Mouse (Mus musculus) heart, postnatal 14 days (tissue): ENCODE results near the gene Nck1. TPM values are rescaled to one million over a fixed set of nuclear protein-coding genes. Genes with fewer than 3 reads are reported as not detected.

ENCODE experiments used
- DNase-seq, 2 experiments: peaks; one replicate each; pipeline ENCODE4 v3.0.0; 2021 to 2022
- intact Hi-C: fragments of 180-260 bp; cut with DNase I; formaldehyde crosslinking; loops from one replicate; pipeline ENCODE4 v1.15.1; 2025
- total RNA-seq, 2 experiments: library from RNA; stranded (reverse); gene quantifications; 2 replicates each; pipeline ENCODE4 v1.2.3; 2021

The Nck1 gene
- total RNA-seq, 2 experiments from 2014 or later = 49.8 to 56.2 TPM

DNA sequence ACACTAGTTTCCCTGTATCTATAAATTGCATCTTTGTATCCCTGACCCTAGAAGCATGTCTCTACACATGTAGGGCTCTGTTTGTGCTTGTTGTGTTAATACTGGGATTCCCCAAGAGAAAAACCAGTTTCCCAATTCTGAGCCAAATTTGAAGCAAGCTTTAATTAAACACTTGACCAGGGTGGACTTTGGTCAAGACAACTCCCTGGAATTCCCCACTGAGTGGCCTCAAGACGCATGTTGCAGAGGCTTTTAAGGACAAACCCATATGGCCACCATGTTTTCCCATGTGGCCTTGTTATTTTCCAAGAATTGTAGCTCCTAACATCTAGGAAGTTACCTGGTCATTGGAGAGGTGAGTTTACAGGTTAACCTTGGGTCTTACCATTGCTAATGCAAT, 71.9 kb downstream of the Nck1 start:
- DNase-seq = no peak
- intact Hi-C loops = no loop called here

DNA sequence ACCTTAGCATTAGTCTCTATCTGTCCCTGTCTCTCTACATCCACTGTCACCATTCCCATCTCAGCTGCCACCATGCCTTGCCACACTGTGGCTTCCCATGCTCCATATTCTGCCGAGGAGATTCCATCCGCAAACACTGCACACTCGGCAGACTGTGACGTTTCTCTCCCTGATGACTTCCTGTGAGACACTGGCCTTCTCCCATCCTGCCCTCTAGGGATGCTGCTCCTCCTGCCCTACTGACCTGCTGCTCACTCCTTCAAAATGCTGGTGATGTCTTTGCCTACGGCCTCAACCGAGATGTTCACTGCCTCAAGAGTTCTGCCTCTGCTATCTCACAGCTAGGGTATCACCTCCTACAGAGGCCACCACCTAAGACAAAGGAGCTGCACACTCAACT, 72.6 kb downstream of the Nck1 start:
- no peak for DNase-seq
- intact Hi-C loops = no loop called here

DNA sequence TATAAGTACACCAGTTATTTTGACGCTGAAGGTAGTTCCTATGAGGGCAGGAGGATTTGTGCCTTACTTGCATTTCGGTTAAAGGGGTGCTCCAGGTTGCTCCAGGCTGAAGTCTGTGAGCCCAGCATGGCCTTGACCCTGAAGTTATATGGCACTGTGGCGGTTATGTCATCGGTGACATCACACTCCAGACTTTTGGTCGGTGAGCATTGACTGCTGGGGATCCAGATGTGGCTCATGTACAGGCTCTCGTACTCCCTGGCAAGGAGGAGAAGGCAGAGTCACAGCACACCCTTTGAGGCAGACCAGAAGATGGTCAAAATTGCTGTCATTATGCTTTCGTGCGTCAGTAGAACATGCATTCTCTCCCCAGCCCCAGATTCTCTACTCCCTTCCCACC, 73.0 kb downstream of the Nck1 start:
- intact Hi-C loops = no loop called here
- DNase-seq = no peak

DNA sequence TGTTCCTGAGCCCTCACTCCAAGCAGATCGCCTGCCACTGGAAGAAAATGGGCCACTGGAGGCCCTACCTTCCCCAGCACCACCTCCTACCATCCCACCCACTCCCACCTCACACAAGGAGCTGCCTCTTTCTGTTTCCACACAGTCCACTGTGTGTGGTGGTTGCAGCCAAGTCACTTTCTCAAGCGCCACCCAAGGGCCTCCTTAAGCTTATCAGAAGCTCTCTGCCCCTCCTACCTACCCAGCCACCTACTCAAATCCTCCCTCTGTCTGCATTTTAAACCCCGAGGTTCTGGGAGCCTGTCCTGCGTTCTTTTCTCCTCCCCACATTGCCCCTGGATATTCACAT, 74.4 kb downstream of the Nck1 start:
- intact Hi-C loops = no loop called here
- no peak for DNase-seq

DNA sequence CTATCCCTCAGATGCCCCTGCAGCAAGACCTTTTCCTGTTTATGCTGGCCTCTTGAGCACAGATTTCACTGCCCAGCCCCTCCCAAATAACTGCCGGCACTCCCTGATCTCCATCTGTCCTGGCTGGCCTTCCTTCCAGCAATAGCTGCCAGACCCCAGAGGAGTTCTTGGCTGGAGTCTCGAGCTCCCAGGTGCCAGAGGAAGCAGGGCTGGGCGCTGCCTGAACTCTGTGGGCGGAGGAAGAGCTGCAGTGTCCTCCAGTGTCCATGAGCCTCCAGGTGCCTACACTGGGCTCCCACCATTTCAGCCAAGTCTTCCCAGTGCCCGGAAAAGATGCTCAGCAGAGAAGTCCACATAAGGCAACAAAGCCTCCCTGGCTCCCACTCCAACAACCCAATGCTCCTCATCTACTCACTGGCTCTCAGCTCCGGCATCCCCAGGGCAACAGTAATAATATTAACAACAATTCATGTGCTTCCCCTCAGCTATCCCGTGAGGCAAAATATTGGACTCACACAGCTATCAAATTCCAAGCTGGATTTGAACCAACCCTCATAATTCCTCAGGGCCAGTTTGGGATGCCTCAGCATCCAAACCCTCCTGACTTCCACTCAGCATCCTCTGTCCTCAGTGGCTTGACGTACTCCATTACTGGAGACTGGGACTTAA, 74.9 kb downstream of the Nck1 start:
- peak; percentile 74 to 78 for DNase-seq
- intact Hi-C loops = no loop called here

DNA sequence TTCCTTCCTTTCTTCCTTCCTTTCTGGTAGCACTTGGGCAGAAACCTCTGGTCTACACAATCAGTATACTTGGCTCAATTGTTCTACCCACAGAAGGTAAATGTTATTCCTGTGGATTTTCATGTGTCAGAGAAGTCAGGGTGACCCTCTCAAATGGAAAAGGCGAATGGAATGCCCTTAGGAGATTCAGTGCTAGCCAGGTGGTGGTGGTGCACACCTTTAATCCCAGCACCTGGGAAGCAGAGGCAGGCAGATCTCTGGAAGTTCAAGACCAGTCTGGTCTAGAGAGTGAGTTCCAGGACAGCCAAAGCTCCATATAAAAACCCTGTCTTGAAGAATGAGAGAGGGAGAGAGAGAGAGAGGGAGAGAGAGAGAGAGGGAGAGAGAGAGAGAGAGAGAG, 75.7 kb downstream of the Nck1 start:
- no peak for DNase-seq
- intact Hi-C loops = no loop called here

DNA sequence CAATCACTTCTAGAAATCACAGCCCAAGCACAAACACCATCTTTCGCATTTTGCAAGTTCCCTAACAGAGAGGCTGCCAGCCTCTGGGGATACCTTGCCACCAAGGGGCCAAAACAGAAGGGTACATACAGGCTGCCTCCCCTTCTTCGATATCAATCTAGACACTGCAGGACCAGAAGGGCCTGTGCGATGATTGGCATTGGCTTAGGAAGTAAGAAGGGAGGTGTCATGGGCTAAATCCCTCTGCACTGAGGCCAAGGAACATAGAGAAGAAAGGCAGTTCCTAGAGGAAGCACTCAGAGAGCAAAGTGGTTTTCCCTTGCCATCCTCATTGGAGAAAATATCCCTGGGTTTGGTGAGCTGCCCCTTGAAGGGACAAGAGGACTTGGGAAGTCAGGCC, 76.3 kb downstream of the Nck1 start:
- intact Hi-C loops = no loop called here
- no peak for DNase-seq

DNA sequence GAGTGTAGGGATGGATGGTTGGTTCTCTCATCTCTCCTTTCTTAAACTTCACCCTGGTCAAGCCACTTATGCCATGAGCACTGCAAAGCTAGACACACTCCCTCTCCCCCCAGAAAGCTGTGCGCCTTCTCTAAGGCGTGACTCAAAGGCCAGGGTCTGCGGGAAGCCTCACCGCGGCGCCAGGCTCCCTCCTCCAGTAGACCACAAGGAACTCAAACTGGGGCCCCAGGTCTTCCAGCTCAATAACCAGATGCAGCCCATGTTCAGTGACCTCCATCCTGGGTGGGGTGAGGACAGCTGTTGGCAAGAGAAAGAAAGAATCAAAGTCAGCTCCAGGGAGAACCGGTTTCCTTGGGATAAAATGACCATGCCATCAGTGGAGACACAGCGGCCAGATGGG, 77.8 kb downstream of the Nck1 start:
- intact Hi-C loops = no loop called here
- no peak for DNase-seq

DNA sequence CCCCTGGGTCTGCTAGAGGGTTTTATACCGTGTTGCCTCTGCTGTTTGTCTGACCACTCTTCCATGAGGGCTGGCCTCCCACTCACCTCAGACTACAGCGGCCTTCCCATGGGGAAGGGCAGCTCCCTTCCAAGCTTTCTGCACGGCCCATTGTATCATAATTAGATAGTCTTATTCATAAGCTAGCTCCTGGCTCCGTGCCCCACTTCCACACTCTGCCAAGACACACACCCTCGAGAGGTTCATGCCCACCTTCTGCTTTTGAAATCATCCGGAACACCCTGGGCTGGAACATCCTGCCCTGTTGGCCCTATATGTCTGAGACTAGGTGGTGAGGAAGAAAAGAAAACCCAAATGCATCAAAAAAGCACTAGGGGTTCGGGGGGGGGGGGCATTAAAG, 78.3 kb downstream of the Nck1 start:
- DNase-seq = peak; percentile 73 to 75
- intact Hi-C loops = no loop called here

DNA sequence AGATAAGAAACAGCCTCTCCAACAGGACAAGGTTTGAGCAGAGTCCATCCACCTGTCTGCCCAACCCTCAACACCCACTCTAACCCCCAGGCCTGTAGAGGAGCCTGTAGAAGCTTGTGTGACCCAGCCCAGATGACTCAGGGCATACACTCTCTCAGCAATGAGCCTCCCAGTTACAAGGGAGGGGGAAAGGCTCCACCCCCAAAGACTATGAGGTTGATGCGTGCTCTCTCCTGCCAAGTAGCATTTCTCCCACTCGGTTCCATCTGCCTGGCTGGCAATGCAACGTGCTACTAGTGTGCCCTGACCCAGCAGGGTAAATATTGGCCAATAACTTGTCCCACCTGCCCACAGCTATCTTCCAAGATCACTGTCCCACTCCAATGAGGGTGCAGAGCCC, 79.2 kb downstream of the Nck1 start:
- intact Hi-C loops = no loop called here
- no peak for DNase-seq

DNA sequence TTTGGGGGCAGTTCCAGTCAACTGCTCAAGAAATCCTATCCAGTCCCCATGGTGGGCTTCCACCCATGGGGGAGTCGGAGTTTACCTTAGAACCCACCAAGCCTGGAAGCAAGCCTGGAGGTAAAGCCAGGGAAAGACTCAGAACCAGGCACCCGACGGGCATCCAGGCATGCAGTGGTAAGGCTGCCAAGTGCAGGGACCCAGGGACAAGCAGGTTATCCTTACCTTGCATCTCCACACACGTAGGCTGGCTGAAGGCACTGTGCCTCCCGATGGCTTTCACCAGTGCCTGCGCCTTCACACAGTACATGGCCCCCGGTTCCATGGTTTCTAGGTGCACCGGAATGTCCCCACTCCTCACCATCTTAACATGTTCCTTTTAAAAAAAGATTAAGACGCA, 79.9 kb downstream of the Nck1 start:
- intact Hi-C loops = no loop called here
- DNase-seq = no peak

DNA sequence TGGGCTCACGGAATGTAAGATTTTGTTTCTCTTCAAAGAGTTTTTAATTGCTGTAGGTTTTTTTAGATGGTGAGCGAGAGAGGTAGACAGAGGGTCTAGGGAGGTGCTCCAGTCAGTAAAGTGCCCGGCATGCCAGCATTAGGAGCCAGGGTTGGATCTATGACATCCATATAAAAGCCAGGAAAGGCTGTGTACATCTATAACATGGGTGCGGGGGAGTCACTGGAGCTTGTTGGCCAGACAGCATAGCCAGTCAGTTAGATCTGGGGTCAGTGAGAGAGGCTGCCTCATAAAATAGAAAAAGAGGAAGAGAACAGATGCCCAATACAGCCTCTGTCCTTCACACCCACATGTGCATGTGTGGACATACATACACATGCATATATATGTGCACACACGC, 80.6 kb downstream of the Nck1 start:
- intact Hi-C loops = no loop called here
- no peak for DNase-seq

DNA sequence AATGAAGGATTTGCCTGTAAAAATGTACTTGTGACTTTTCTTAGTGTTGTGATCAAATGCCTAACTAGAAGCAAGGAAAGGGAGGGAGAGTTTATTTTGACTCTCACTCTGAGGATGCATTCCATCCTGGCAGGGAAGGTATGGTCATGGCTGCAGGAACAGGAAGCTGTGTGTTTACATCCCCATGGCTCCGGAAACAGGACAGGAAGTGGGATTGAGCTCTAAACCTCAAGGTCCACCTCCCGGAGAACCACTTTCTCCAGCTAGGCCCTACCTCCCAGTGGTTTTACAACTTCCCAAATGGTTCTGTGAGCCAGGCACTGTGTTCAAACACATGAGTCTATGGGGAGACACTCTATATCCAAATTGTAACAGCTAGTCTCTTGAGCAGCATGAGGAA, 82.2 kb downstream of the Nck1 start:
- intact Hi-C loops = no loop called here
- no peak for DNase-seq

DNA sequence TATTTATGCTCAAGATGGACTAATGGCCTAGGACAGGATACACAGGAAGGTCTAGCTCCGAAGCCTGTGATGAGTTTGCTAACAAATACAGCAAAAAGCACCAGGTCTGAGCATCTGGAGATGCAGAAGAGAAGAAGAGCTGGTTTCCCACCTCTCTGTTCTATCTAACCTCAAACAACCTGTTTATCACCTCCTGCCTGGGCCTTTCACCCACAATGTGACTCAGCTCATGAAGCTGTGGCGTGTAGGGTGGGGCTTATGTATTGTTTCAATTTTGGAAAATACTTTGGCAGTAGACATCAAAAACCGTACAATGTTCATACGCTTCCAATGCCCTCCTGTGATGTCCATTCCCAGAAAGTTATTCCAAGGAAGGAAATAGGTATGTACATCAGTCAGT, 83.8 kb downstream of the Nck1 start:
- intact Hi-C loops = no loop called here
- no peak for DNase-seq

DNA sequence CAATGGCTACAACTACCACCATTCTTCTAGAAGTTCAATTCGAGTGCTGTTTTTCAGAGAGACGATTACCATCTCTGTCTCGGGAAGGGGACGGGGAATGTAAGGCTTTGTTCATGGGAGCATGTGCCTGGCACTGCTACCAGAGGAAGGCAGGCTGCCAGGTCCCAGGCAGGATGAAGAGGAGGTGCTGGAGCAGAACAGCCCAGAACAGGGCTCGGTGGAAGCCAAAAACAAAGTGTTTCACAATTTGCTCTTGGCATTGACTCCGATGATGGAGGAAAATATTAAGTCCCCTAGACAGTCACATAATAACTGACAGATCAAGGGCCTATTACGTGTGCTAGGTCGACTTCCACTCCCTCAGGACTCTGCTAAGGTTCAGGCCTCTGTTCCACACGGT, 84.3 kb downstream of the Nck1 start:
- intact Hi-C loops = no loop called here
- peak; percentile 61 to 66 for DNase-seq

DNA sequence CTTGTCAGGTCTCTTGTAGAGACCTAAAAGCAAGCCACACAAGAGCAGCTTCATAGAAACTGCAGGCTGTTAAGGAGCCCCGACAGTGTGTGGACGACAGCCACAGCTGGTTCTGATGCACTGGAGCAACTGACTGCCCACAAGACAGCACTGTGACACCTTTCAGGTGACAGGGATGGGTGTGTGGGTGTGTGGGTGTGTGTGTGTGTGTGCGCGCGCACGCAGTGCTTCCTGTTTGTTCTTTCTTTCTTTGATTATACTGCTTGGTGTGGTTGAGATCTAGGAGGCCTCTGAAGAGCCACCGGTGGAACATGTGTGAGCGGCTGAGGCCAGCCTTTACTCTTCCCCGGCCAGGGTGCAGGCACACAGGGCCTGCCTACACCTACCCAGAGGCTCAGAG, 85.7 kb downstream of the Nck1 start:
- intact Hi-C loops = no loop called here
- DNase-seq = no peak

DNA sequence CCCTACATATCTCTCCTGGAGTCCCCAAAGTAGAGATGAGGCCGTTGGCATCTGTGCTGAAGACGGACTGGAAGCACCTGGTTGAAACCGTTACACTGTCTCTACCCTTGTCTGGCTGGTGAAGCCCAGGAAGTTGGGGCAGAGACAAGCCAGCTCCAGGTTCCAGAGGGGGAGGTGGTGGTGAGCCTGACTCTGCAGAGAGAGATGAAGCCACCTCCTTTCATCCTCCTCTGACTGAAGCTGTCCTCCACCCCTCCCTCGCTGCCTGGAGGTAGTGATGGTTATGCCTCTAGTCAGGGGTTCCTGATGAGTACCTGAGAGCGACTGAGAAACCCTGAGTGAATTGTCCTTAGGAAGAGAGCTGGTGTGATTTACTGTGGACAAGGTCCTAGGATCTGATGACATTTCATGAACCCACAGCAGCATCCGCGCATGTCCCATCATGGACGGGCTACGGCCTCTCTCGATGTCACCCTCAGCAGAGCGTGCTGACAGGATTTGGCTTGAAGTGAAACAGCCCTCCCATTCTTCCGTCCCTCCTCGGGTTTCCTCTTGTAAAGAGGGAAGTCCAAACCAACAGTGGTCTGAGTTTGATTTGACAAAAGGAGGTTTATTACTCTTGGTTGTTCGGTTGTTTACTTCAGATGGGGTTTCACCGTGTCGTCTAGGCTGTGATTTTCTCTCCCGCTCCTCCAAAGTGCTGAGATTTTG, 87.8 kb downstream of the Nck1 start:
- intact Hi-C loops = no loop called here
- no peak for DNase-seq

DNA sequence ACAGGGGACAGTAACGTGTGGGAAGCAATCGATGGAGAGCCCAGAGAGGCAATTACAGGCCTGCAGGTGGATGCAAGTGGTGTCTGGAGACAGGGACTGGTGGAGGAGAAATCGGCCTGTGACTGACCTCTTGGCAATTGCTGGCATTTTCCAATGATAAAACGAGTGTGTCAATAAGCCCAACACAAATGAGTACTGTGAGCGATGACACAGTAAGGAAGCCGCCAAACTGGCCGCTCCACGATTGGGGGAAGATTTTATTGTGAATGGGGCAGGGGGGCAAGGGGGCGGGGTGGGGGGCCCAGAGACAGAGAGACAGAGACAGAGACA, 91.3 kb downstream of the Nck1 start:
- intact Hi-C loops = loop anchor here (1.0 to 5.0 kb wide), 5 partner anchors 38 to 703 kb away; partner anchors contain the start of gene Nck1
- peak; percentile 20 to 36 for DNase-seq

DNA sequence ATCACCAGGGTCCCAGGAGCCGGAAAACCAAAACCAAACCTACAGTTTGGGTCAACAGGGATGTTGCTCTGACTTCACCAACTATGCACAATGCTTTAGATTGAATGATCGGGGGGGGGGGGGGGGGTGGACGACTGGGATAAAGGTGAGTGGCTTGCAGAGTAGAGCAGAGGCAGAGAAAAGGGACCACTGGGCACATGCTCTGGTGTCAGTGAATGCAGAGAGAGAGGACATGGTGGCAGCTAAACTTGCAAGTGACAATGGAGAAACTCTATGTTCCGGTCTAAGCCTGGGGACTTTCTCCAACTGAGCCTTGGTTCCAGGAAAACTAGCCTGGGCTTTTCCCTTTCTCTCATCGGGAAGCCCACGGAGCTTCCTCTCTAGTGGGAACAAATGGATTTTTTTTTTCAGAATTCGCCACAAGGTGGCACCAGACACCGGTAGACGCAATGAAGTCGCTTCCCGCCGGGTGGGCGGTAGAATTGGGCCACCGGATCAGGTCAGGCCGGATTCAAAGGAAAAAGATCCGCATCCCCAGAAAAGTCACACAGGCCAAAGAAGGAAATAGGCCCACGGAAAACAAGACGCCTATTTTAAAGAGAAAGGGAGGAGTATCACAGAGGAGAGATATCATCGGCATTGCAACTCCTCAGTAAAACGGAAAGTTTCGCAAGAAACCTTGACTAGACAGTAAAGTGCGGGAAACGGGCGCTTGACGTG, 91.8 kb downstream of the Nck1 start:
- peak; percentile 84 to 90 for DNase-seq
- intact Hi-C loops = loop anchor here (1.0 to 5.0 kb wide), 5 partner anchors 39 to 703 kb away; partner anchors contain the start of gene Nck1

DNA sequence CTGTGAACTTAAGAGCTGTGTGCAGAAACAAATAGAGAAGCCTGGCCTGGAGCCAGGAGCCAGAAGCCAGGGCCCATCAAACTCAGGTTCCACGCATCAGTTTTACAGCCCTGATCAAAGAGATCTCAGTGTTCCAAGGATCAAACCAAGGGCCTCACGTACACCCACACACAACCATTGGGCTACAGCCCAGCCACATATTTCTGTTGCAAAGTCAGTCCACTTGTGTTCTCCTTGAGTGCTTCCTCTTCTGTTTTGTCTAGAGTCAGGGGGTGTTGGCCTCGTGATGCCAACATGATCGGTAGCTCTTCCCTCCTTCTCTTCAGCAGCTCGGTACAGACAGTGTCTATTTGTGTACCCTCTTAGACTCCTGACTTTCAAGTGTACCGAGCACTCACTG, 93.5 kb downstream of the Nck1 start:
- intact Hi-C loops = loop anchor here (5.0 kb wide), 1 partner anchor 705 kb away; no protein-coding TSS in a partner anchor
- no peak for DNase-seq

DNA sequence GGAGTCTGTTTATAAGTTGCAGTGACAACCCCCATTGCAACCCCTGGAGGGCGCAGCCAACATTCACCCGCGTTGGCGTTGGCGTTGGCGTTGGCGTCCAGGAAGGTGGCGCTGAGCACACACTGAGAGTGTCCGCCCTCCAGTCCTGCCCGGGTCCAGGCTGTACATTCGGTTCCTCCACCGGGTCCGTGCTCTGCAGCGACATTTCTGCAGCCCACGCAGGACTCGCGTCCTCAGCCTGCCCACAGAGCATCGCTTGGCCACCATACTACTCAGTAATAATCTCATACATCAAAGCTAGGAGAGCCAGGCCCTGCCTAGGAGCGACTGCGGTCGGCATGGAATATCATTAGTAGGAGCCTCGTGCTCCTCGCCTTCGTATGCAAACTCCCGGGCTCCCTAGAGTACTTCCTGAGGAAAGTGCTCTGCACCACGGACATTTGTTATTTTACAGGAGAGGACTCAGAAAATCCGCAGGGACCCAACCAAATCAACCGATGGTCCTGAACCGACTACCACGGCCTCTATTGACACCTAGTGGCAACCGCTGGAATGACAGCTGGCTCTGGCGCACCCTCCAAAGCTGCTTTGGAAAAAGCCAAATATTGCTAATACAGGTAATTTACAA, 99.8 kb downstream of the Nck1 start:
- peak; percentile 76 to 87 for DNase-seq
- intact Hi-C loops = loop anchor here (2.0 to 5.0 kb wide), 2 partner anchors 44 to 599 kb away; no protein-coding TSS in a partner anchor
